Mouse (Mus musculus): ENCODE data around the gene Vcam1. TPM values are rescaled to one million over a fixed set of nuclear protein-coding genes. Genes with fewer than 3 reads are reported as not detected.

Gene Vcam1
- polyA plus RNA-seq, 1 experiment from 2014 or later: 109 TPM

DNA sequence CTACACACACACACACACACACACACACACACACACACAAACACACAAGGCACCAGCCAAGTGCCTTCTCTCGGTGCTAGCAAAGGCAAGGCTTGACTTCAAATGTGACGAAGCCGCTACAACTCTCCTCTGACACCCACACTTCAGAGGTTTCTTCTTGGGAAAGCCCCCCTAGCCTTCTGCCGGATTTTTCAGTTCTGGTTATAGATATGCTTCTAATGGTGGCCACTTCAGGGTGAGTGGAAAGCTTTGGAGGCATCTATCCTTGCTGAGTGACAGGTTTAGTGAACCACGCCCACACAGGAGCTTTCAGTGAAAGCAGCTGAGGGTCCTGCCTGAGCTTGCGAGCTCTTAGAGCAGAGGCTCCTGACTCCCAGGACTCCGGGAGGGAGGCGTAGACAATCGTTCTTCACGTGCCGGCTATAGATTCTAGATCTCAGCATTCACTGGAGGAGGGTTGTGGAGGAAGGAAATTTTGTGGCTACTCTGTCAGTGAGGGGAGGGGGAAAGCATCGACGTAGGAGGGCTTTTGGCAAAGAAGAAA lies 28.0 kb upstream of the Vcam1 start:
- Histone ChIP-seq H3K36me3 (ENCODE audit: control insufficient read depth, insufficient read depth) (no peaks in the 10 kb centered on the region), H3K4me1 (ENCODE audit: control insufficient read depth, low read depth, low read length) (no peaks in the 10 kb centered on the region), H3K9me3 (replicated peaks; ENCODE audit: control insufficient read depth, low read length) (no peaks in the 10 kb centered on the region), H3K4me2 (ENCODE audit: low read depth, low read length) (no peak overlapping the region), H3K4me3 (ENCODE audit: low read depth, low read length) (no peak overlapping the region), H3K9ac (ENCODE audit: low read depth, low read length) (no peak overlapping the region), H3K27me3 (ENCODE audit: control insufficient read depth, insufficient read depth, low read depth, low read length) (no peaks in the 10 kb centered on the region), H3K27ac (ENCODE audit: low read length) (no peak overlapping the region)
- WGBS (ENCODE audit: insufficient replicate concordance): 55% methylated on average over 13 of the region's 13 CpGs
- no peak for ATAC-seq (ENCODE audit: low read depth)

DNA sequence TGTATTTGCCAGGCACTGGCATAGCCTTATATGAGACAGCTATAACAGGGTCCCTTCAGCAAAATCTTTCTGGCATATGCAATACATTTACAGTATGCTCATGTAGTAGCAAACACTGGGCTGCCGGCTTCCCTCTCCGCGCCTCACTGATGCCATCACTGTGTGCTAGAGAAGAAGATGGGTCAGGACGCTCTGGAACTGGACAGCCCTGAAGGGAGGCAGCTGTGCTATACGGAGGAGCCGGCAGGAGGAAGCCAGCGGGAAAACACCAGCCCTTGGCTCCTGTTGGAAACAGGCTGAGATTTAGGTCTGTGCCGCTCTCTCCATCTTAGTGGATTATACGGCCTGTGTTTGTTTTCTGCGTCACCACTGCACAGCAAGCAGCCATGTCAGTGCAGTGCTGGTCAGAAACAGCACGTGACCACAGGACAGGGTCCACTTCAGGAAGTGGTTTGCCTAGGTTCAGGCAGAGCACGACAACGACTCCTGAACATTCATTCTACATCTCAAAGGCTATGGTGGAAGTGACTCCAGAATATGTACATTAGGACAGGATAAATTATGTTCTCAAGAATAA lies 20.7 kb upstream of the Vcam1 start:
- WGBS (ENCODE audit: insufficient replicate concordance): 64% methylated on average over 13 of the region's 13 CpGs
- Histone ChIP-seq H3K27ac (ENCODE audit: low read length) (no peak overlapping the region), H3K4me2 (ENCODE audit: low read depth, low read length) (no peak overlapping the region), H3K9ac (ENCODE audit: low read depth, low read length) (no peak overlapping the region), H3K9me3 (replicated peaks; ENCODE audit: control insufficient read depth, low read length) (no peaks in the 10 kb centered on the region), H3K4me3 (ENCODE audit: low read depth, low read length) (no peak overlapping the region), H3K4me1 (ENCODE audit: control insufficient read depth, low read depth, low read length) (no peaks in the 10 kb centered on the region), H3K36me3 (ENCODE audit: control insufficient read depth, insufficient read depth) (no peaks in the 10 kb centered on the region), H3K27me3 (ENCODE audit: control insufficient read depth, insufficient read depth, low read depth, low read length) (no peaks in the 10 kb centered on the region)
- ATAC-seq (ENCODE audit: low read depth): no peak

DNA sequence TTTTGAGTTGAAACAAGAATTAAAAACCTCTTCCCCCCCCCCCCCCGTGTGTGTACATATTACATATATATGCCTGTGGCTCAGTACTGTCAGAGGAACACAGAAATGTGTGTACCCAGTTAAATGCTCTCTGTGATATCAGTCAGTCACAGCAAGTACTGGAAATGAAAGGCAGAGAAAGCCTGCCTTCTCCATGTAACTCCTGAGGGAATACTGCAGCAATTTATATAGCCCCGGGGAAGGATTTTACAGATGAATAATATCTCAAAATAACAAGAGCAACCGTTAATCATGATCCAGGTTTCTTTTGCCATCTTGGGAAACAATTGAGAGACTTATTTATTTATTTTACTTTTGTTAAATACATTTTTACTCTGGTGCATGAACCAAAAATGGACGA lies 19.6 kb upstream of the Vcam1 start:
- no peaks in the 10 kb centered on the region for H3K27me3 ChIP-seq (ENCODE audit: control insufficient read depth, insufficient read depth, low read depth, low read length)
- H3K27ac ChIP-seq (ENCODE audit: low read length): no peak overlapping the region
- ATAC-seq (ENCODE audit: low read depth): no peak
- H3K4me1 ChIP-seq (ENCODE audit: control insufficient read depth, low read depth, low read length): no peaks in the 10 kb centered on the region
- WGBS (ENCODE audit: insufficient replicate concordance): 43% methylated on average over 4 of the region's 4 CpGs
- H3K9ac ChIP-seq (ENCODE audit: low read depth, low read length): no peak overlapping the region
- H3K36me3 ChIP-seq (ENCODE audit: control insufficient read depth, insufficient read depth): no peaks in the 10 kb centered on the region
- no peak overlapping the region for H3K4me2 ChIP-seq (ENCODE audit: low read depth, low read length)
- H3K4me3 ChIP-seq (ENCODE audit: low read depth, low read length): no peak overlapping the region
- H3K9me3 ChIP-seq (replicated peaks; ENCODE audit: control insufficient read depth, low read length): no peaks in the 10 kb centered on the region

DNA sequence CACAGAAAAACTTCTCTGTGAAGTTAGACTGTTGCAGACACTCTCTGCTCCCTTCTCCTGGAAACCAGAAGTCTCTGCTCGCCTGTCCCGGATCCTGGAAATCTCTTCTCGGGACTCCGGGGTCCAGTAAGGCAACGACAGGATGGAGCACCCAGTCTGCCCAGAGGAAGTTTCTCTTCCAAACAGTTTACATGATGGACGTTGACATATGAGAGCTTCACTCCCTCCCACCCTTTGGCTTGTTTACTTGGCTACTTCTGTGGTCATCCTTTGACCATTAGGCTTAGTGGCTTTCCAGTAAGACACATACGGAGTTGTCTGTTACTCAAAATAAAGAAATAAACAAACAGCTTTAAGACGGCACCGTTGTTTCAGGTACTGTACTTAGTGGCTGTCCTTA lies 19.2 kb upstream of the Vcam1 start:
- Histone ChIP-seq H3K4me1 (ENCODE audit: control insufficient read depth, low read depth, low read length) (no peaks in the 10 kb centered on the region), H3K27me3 (ENCODE audit: control insufficient read depth, insufficient read depth, low read depth, low read length) (no peaks in the 10 kb centered on the region), H3K4me3 (ENCODE audit: low read depth, low read length) (no peak overlapping the region), H3K9me3 (replicated peaks; ENCODE audit: control insufficient read depth, low read length) (no peaks in the 10 kb centered on the region), H3K9ac (ENCODE audit: low read depth, low read length) (no peak overlapping the region), H3K27ac (ENCODE audit: low read length) (no peak overlapping the region), H3K36me3 (ENCODE audit: control insufficient read depth, insufficient read depth) (no peaks in the 10 kb centered on the region), H3K4me2 (ENCODE audit: low read depth, low read length) (no peak overlapping the region)
- WGBS (ENCODE audit: insufficient replicate concordance): 54% methylated on average over 9 of the region's 9 CpGs
- ATAC-seq (ENCODE audit: low read depth): no peak

DNA sequence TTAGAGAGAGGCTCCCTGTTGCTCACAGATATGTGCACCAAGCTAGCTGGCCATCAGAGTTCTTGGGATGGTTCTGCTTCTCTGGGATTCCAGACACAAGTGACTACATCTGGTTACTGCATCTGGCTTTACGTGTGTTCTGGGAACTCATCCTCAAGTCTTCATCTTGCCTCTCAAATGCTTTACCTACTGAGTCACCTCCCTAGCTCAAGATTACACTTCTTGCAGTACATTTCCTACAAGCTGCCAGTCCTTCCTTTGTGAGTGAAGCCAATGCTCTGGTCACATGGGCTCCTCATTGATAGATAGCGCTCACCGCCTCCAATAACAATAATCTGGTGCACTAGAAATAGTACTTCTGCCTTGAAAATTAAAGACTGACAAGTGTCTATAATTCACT lies 11.7 kb upstream of the Vcam1 start:
- Histone ChIP-seq H3K9me3 (replicated peaks; ENCODE audit: control insufficient read depth, low read length) (no peaks in the 10 kb centered on the region), H3K27me3 (ENCODE audit: control insufficient read depth, insufficient read depth, low read depth, low read length) (no peaks in the 10 kb centered on the region), H3K36me3 (ENCODE audit: control insufficient read depth, insufficient read depth) (no peaks in the 10 kb centered on the region), H3K4me3 (ENCODE audit: low read depth, low read length) (no peak overlapping the region), H3K9ac (ENCODE audit: low read depth, low read length) (no peak overlapping the region), H3K4me2 (ENCODE audit: low read depth, low read length) (no peak overlapping the region), H3K27ac (ENCODE audit: low read length) (no peak overlapping the region), H3K4me1 (ENCODE audit: control insufficient read depth, low read depth, low read length) (no peaks in the 10 kb centered on the region)
- ATAC-seq (ENCODE audit: low read depth): no peak
- 80% methylated on average over 3 of the region's 3 CpGs for WGBS (ENCODE audit: insufficient replicate concordance)

DNA sequence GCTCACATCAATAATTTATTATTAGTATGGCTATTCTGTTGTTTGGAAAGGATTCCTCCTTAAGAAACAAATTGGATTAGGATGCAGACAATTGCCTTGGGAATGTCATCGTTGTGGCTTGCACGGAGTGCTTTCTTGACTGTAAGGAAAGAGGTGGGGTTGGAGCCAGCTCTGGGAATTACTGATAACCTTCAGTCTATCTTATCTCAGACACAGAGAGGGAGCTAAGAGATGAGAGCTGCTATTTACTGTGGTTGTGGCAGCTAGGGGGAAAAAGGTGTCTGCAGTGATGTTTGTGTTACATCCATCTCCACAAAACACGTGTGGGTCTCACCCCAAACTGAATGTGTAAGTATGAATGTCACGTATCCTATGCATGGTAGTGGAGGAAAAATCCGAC lies 9.5 kb upstream of the Vcam1 start:
- H3K36me3 ChIP-seq (ENCODE audit: control insufficient read depth, insufficient read depth): no peaks in the 10 kb centered on the region
- ATAC-seq (ENCODE audit: low read depth): no peak
- H3K9ac ChIP-seq (ENCODE audit: low read depth, low read length): no peak overlapping the region
- H3K4me1 ChIP-seq (ENCODE audit: control insufficient read depth, low read depth, low read length): no peaks in the 10 kb centered on the region
- H3K4me3 ChIP-seq (ENCODE audit: low read depth, low read length): no peak overlapping the region
- H3K4me2 ChIP-seq (ENCODE audit: low read depth, low read length): no peak overlapping the region
- no peak overlapping the region for H3K27ac ChIP-seq (ENCODE audit: low read length)
- 40% methylated on average over 5 of the region's 5 CpGs for WGBS (ENCODE audit: insufficient replicate concordance)
- no peaks in the 10 kb centered on the region for H3K9me3 ChIP-seq (replicated peaks; ENCODE audit: control insufficient read depth, low read length)
- H3K27me3 ChIP-seq (ENCODE audit: control insufficient read depth, insufficient read depth, low read depth, low read length): no peaks in the 10 kb centered on the region

DNA sequence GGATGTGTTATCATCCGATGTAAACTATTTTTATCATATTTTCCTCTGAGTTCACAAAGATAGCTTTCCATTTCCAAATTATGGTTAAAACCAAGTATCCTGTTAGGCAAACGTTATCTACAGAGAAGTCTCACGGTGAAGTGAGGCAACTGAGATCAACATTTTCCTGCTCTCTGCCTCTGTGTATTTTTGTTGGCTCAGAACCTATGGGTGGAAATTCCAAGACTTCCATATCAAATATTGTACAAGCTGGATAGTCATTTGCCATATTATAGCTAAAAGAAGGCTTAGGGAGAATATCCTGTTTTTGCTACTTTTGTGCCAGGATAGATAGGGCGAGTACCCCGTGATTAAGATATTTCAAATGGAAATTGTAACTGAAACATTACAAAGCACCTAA lies 8.6 kb upstream of the Vcam1 start:
- H3K27me3 ChIP-seq (ENCODE audit: control insufficient read depth, insufficient read depth, low read depth, low read length): no peaks in the 10 kb centered on the region
- no peak overlapping the region for H3K4me2 ChIP-seq (ENCODE audit: low read depth, low read length)
- no peak for ATAC-seq (ENCODE audit: low read depth)
- H3K4me1 ChIP-seq (ENCODE audit: control insufficient read depth, low read depth, low read length): no peaks in the 10 kb centered on the region
- H3K4me3 ChIP-seq (ENCODE audit: low read depth, low read length): no peak overlapping the region
- WGBS (ENCODE audit: insufficient replicate concordance): 53% methylated on average over 5 of the region's 5 CpGs
- no peaks in the 10 kb centered on the region for H3K9me3 ChIP-seq (replicated peaks; ENCODE audit: control insufficient read depth, low read length)
- H3K27ac ChIP-seq (ENCODE audit: low read length): no peak overlapping the region
- H3K9ac ChIP-seq (ENCODE audit: low read depth, low read length): no peak overlapping the region
- H3K36me3 ChIP-seq (ENCODE audit: control insufficient read depth, insufficient read depth): no peaks in the 10 kb centered on the region

DNA sequence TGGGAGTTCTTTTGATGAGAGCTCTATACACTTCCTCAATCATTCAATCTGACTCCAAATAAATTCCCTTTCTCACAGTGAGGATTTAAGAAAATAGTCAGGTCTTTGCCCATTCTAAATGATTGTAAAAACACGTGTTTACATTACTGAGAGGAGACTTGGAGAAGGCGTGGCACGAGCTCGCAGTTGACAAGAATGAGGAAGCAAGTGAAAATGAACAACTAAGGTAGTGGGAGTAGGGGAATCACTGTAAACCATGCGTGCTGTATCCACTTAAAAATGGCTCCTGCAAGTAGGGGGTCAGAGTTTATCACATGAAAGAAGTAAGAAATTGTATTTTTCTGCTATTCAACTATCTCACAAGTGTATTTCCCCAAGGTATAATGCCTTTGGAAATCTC lies 3.9 kb upstream of the Vcam1 start:
- Histone ChIP-seq H3K36me3 (ENCODE audit: control insufficient read depth, insufficient read depth) (no peaks in the 10 kb centered on the region), H3K9me3 (replicated peaks; ENCODE audit: control insufficient read depth, low read length) (no peaks in the 10 kb centered on the region), H3K4me2 (ENCODE audit: low read depth, low read length) (no peak overlapping the region), H3K27ac (ENCODE audit: low read length) (no peak overlapping the region), H3K4me1 (ENCODE audit: control insufficient read depth, low read depth, low read length) (no peaks in the 10 kb centered on the region), H3K9ac (ENCODE audit: low read depth, low read length) (no peak overlapping the region), H3K4me3 (ENCODE audit: low read depth, low read length) (no peak overlapping the region), H3K27me3 (ENCODE audit: control insufficient read depth, insufficient read depth, low read depth, low read length) (no peaks in the 10 kb centered on the region)
- WGBS (ENCODE audit: insufficient replicate concordance): 47% methylated on average over 5 of the region's 5 CpGs
- no peak for ATAC-seq (ENCODE audit: low read depth)

DNA sequence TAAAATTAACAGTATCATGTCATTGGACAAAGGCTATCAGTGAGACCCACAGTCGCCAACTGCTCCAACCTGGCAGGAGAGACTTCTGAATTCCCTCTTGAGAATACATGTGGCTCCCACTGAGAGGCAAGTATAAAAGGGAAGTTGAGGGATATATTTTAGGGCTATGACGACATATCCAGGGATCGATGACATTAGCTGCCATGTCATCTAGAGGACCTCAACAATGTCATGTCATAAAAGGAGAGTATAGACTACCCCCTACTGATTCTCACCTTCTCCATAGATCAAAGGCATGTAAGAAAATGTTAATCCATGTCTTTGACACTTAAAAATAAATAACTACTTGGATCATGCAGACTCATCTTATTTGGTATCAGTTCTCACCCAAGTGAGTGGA lies 1.2 kb upstream of the Vcam1 start:
- no peak overlapping the region for H3K4me3 ChIP-seq (ENCODE audit: low read depth, low read length)
- WGBS (ENCODE audit: insufficient replicate concordance): 51% methylated on average over 3 of the region's 3 CpGs
- no peak for ATAC-seq (ENCODE audit: low read depth)
- H3K4me1 ChIP-seq (ENCODE audit: control insufficient read depth, low read depth, low read length): no peaks in the 10 kb centered on the region
- H3K9ac ChIP-seq (ENCODE audit: low read depth, low read length): no peak overlapping the region
- no peaks in the 10 kb centered on the region for H3K36me3 ChIP-seq (ENCODE audit: control insufficient read depth, insufficient read depth)
- no peaks in the 10 kb centered on the region for H3K9me3 ChIP-seq (replicated peaks; ENCODE audit: control insufficient read depth, low read length)
- no peak overlapping the region for H3K4me2 ChIP-seq (ENCODE audit: low read depth, low read length)
- no peak overlapping the region for H3K27ac ChIP-seq (ENCODE audit: low read length)
- no peaks in the 10 kb centered on the region for H3K27me3 ChIP-seq (ENCODE audit: control insufficient read depth, insufficient read depth, low read depth, low read length)

All from liver, embryonic 16.5 days (tissue).